Mouse (Mus musculus): ENCODE results near the gene Eif2d.

Eif2d gene

DNA sequence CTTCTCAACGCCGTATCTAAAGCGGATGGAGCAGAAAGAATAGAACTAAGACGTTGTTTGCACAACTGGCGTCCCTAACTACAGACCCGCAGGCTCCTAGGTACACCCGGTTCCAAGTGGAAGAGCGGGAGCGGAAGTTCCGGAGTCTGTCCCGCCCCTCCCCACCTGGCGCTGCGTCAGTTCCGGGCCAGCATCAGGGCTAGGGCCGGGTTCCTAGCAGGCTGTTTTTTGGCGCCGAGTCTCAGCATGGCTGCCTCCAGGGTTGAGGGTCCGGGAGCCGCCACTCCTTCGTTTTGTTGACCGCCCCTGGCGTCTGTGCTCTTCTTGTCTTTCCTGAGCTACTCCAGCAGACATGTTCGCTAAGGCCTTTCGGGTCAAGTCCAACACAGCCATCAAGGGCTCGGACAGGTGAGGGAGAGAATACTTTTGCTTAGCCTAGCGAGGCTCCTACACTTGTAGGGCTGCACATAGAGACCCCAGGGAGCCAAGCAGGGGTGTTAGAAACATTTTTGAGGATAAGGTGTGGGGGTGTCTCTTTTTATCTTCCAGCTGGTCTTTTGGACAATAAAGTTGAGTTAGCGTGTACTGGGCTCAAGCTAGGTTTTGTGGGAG is at the start of gene Eif2d:
Gene Eif2d, plus strand, starts transcription at position 164 of the 612 bp plus-strand sequence.
- no peaks in the 10 kb centered on the region for H3K36me3 ChIP-seq (ENCODE audit: control insufficient read depth, insufficient read depth, low read length, poor library complexity, severe bottlenecking)
- DNase-seq (ENCODE audit: low read depth, low spot score), result peak; percentile 79

DNA sequence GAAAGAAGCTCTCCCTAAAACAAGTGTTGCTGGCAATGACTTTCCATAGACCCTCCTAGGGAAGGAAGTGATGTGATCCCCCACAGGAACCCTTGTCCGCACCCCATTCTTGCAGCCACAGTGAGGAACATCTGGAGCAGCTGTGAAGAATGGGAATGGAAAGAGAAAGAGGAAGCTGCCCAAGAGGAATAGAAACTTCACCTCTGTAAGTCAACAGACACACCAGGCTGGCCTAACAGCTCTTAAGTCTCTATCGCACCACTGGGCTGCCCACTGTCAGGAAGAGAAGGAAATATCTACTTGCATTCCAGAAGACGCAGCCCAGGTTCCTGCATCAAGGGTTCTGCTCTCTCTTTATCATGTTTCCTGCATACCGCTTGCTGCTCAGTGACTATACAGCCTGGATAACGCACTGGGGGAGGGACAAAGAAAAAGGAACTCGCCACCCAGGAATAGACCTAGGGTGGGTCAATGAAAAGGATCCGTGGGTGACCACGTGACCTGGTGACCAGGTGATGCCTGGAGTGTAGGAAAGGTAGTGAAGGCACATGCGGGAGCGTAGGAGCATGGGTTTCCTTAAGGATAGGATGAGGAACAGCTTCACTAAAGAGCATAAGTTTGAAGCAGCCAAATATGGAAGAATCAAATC is 49.1 kb upstream of the Eif2d start:
- no peaks in the 10 kb centered on the region for H3K27me3 ChIP-seq (ENCODE audit: control insufficient read depth, insufficient read depth, low read length, poor library complexity, severe bottlenecking)
- H3K36me3 ChIP-seq (ENCODE audit: control insufficient read depth, insufficient read depth, low read length, poor library complexity, severe bottlenecking), result no peaks in the 10 kb centered on the region
- peak; percentile 80 for DNase-seq (ENCODE audit: low read depth, low spot score)

More for the DNA sequence above, at the start of gene Eif2d:
- no peaks in the 10 kb centered on the region for H3K27me3 ChIP-seq (ENCODE audit: control insufficient read depth, insufficient read depth, low read length, poor library complexity, severe bottlenecking)

DNA sequence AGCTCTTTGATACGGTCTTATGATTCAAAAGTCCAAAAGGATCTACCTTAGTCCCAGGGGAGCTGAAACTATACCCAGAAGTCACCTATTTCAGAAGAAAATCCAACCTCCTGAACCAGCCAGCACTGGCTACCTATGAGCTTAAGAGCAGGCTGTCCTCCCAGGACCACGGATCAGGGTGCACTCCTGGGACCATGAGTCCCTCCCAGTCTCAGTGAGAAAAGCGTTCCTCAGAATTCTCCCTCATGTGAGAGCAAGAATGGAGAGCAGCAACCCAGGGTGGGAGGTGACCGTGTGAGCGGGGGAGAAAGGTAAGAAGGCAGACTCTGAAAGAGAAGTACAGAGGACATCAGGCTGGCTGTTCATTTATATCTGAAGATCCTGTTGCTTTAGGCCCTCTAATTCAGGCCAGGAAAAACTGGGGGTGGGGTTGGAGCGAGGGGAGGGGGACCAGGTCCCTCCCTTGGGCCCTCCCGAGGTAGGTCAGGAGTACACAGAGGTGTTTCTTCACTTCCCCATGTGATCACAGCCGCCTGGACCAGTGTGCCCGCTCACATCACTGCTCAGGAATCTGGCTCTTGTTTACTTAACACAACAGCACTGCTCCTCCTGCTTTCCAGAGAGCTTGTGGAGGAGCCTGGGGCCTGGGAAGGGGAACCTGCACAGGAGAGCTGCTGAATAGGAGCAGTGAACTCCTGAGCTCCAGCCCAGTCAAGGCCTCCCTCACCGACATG is 45.2 kb upstream of the Eif2d start:
- no peaks in the 10 kb centered on the region for H3K27me3 ChIP-seq (ENCODE audit: control insufficient read depth, insufficient read depth, low read length, poor library complexity, severe bottlenecking)
- no peaks in the 10 kb centered on the region for H3K36me3 ChIP-seq (ENCODE audit: control insufficient read depth, insufficient read depth, low read length, poor library complexity, severe bottlenecking)
- DNase-seq (ENCODE audit: low read depth, low spot score), result no peak

DNA sequence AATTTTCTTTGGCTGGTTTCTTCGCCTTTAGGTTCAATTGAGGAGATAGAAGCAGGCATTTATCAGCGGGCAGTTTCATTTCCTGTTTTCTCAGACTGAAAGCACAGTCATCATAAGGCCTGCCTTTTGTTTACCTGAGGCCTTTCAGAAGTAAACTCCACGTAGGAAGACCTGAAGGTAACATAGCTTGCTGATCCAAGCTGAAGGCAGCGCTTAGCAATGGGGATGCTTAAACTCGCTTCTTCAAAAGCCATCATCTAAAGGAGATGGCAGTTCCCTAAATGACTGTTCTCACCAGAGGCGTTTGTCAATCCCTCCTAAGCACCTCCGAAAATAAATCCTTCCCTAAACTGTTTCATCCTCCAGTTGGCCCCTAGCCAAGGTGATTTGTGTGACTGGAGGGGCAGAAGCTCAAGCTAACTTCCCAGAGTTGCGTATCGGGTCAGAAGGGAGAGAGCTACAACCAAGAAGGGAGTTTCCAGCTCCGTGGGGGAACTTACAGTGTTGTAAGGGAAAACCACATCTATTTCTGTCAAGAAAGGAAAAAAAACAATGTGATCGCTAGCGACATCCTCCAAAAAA is 42.4 kb upstream of the Eif2d start:
- Histone ChIP-seq H3K36me3 (ENCODE audit: control insufficient read depth, insufficient read depth, low read length, poor library complexity, severe bottlenecking) (no peaks in the 10 kb centered on the region), H3K27me3 (ENCODE audit: control insufficient read depth, insufficient read depth, low read length, poor library complexity, severe bottlenecking) (no peaks in the 10 kb centered on the region)
- DNase-seq (ENCODE audit: low read depth, low spot score), result peak; percentile 84

DNA sequence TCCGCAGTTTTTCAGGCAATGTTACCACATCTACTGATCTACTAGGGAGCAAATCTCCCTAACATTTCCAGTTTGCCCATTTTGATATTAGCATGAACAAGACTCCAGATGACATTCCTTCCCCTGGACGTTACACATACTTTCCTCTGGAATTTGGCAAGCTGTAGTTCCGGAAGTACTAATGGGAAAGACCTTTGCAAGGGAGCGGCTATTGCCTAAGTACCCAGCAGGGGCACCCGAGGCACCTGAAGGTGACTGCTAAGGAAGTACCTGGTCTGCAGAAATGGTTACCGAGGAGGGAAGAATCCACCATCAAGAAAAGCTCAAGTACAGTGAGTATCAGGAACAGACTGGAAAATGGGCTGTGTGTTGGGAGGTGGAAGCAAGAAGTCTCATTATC is 40.4 kb upstream of the Eif2d start:
- H3K36me3 ChIP-seq (ENCODE audit: control insufficient read depth, insufficient read depth, low read length, poor library complexity, severe bottlenecking), result no peaks in the 10 kb centered on the region
- H3K27me3 ChIP-seq (ENCODE audit: control insufficient read depth, insufficient read depth, low read length, poor library complexity, severe bottlenecking), result no peaks in the 10 kb centered on the region
- DNase-seq (ENCODE audit: low read depth, low spot score), result peak; percentile 24

DNA sequence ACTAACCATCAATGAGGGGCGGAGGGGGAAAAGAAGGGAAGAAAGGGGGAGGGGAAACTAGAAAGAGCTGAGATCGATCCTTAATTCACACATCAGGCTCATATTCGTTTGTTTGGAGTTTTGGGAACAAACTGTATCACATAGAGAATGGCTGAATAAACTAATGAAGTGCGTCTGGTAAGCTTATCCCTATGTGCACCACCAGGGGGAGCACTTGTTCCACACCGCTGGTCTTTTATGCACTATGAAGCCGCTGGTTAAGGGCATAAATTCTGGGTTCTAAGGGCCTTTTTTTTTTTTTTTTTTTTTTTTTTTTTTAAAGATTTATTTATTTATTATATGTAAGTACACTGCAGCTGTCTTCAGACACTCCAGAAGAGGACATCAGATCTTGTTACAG is 37.0 kb upstream of the Eif2d start:
- DNase-seq (ENCODE audit: low read depth, low spot score), result peak; percentile 91
- H3K27me3 ChIP-seq (ENCODE audit: control insufficient read depth, insufficient read depth, low read length, poor library complexity, severe bottlenecking), result no peaks in the 10 kb centered on the region
- H3K36me3 ChIP-seq (ENCODE audit: control insufficient read depth, insufficient read depth, low read length, poor library complexity, severe bottlenecking), result no peaks in the 10 kb centered on the region

DNA sequence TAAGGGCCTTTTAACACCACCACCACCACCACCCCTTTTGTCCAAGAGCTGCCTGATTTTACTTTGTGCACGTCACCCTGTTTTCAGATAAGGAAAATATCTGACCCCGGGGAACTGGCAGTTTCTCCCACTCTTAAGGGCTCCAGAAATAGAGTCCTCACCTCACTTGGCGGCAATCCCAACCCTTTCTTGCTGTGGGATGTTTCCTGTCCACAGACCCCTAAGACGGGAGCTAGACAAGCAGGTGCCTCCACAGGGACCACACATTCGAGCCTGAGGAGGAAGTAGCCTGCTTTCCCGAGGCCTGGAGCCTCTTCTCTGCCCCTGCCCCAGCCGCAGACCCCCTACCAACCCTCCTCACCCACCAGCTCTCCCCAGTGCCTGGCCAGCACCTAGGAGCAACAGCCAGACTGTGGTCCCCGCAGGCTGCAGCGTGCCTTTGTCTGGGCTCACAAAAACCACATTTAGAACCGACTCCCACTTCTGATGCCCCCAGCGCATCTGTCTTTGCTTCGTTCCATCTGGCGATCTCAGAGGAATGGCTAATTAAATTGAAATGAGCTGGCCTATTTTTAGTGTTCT is 36.5 kb upstream of the Eif2d start:
- no peaks in the 10 kb centered on the region for H3K27me3 ChIP-seq (ENCODE audit: control insufficient read depth, insufficient read depth, low read length, poor library complexity, severe bottlenecking)
- H3K36me3 ChIP-seq (ENCODE audit: control insufficient read depth, insufficient read depth, low read length, poor library complexity, severe bottlenecking), result no peaks in the 10 kb centered on the region
- DNase-seq (ENCODE audit: low read depth, low spot score), result no peak

DNA sequence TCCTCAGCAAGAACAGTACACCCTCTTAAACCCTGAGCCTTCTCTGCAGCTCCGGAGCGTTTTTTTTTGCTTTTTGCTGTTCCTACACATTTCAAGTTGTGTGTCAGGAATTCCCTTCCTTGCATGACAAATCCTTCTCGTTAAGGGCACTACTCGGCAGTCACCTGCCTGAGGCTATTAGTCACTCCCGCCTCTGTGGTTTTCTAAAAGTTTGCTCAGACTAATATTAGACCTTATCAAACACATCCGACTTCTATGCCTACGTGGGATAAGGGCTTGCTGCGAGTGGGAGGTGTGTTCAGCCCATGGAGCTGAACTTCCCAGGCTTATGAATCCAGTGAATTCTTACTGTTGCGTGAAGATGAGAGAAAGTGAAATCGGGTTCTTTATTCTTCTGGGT is 34.5 kb upstream of the Eif2d start:
- Histone ChIP-seq H3K27me3 (ENCODE audit: control insufficient read depth, insufficient read depth, low read length, poor library complexity, severe bottlenecking) (no peaks in the 10 kb centered on the region), H3K36me3 (ENCODE audit: control insufficient read depth, insufficient read depth, low read length, poor library complexity, severe bottlenecking) (no peaks in the 10 kb centered on the region)
- no peak for DNase-seq (ENCODE audit: low read depth, low spot score)

DNA sequence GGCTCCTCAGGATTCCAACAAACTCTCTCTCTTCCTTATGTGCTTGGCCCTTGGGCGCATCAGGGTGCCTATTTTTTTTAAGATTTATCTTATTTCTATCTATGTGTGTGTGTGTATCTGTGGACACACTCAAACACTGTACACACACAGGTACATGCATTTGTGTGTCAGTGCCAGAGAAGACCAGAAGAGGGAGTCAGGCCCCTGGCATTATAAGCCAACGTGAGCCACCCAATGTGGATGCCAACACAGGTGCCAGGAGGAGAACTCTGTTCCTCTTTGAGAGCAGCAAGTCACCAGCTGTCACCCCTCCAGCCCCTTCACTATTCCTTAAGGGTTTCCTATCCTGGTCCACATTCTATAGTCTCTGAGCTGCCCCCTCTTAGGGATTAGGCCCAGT is 34.0 kb upstream of the Eif2d start:
- DNase-seq (ENCODE audit: low read depth, low spot score), result peak; percentile 85
- H3K27me3 ChIP-seq (ENCODE audit: control insufficient read depth, insufficient read depth, low read length, poor library complexity, severe bottlenecking), result no peaks in the 10 kb centered on the region
- H3K36me3 ChIP-seq (ENCODE audit: control insufficient read depth, insufficient read depth, low read length, poor library complexity, severe bottlenecking), result no peaks in the 10 kb centered on the region

DNA sequence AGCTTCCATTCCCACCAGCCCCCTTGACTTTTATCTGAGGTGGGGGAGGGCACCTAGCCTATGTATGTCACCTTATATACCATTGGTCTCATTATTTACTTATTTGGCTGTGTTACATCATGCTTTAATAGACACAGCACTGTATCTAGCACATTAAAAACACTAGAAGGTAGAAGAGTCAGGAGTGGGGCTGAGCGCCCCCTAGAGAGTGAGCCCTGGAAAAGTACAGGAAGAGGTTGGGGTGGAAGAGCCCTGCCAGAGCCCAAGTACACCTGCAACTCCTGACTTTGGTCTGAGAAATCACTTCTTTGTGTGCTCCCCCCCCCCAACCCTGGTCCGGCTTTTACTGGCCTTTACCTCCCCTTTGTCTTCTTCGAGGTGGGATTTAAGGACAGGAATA is 31.0 kb upstream of the Eif2d start:
- DNase-seq (ENCODE audit: low read depth, low spot score), result peak; percentile 61
- Histone ChIP-seq H3K36me3 (ENCODE audit: control insufficient read depth, insufficient read depth, low read length, poor library complexity, severe bottlenecking) (no peaks in the 10 kb centered on the region), H3K27me3 (ENCODE audit: control insufficient read depth, insufficient read depth, low read length, poor library complexity, severe bottlenecking) (no peaks in the 10 kb centered on the region)

DNA sequence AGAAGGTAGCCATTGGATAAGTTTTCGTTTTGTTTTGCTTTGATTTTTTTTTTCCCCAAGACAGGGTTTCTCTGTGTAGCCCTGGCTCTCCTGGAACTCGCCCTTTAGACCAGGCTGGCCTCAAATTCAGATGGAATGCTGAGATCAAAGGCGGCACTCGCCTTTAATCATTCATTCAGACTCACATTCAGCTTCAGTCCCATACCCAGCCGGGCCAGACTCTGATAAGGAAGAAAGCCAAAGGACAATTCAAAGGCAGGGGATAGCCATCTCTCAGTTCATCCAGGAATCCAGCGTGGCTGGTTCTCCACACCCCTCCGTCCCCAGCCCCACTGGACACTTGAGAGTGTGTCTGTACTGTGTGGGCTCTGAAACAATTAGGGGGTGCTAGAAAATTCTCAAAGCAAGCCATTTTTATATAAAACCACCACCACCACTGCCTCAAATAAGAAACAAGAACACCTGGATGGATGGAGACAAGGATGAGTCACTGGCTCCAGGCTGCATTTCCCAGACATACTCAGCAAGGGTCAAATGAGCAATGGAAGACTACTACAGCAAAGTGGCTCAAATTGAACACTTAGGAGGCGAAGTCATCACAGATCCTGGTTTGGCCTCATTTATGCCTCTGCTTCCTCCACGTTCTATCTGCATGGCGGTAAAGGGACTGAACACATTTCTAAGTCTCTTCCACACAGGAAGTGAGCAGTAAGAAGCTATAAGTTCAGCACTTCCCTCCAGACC is 29.3 kb upstream of the Eif2d start:
- Histone ChIP-seq H3K36me3 (ENCODE audit: control insufficient read depth, insufficient read depth, low read length, poor library complexity, severe bottlenecking) (no peaks in the 10 kb centered on the region), H3K27me3 (ENCODE audit: control insufficient read depth, insufficient read depth, low read length, poor library complexity, severe bottlenecking) (no peaks in the 10 kb centered on the region)
- DNase-seq (ENCODE audit: low read depth, low spot score), result no peak

DNA sequence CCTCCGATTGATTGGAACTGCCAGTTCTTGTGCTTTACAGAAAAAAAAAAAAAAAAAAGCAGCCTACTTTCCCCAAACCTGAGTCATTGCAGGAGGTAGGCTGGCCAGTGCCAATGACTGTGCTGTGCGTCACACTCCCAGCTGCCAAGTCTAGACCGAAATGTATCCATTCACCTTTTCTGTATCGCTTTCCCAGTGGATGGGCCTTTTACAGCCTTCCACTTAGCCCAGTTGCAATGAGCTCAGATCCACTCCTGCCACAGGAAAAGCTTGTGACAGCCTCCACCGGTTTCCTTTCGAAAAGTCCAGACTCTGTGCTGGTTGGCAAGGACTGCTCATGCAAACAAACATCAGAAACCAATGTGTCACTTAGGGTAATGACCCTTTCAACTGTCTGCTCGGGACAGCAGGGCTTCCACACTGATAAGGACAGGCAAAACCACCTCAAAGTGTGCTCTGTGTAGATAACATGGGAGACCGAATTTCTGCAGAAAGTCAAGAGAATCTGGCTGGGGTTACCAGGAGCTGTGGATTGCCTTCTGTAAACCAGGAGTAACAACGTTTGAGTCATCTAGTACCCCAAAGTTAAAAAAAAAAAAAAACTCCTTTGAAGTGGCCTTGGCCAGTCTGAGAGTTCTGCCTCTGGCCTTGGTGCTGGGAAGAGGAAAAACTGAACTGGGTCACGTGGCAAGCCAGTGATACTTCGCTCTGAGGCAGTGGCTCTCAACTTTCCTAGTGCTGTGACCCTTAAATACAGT is 26.8 kb upstream of the Eif2d start:
- Histone ChIP-seq H3K27me3 (ENCODE audit: control insufficient read depth, insufficient read depth, low read length, poor library complexity, severe bottlenecking) (no peaks in the 10 kb centered on the region), H3K36me3 (ENCODE audit: control insufficient read depth, insufficient read depth, low read length, poor library complexity, severe bottlenecking) (peaks cover 1% of the 10 kb centered on the region; the same call in 1 of the 2 replicates)
- no peak for DNase-seq (ENCODE audit: low read depth, low spot score)

DNA sequence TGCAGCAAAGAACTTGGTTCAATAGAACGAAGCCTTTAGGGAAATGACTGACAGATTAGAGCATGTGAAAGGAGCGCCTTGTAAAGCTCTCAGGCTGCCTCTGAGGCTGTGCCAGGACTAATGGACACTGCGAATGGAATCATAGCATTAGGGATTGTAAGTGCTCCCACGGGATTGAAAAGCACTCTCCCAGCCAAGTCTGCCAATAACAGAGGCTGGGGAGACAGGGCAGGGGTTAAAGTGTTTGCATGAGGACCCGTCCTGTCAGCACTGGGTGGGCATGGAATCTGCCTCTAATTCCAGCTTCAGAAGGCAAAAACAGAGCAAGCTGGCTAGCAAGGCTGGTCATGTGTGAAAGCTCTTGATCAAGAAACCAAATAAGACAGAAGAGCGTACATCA is 18.8 kb upstream of the Eif2d start:
- H3K27me3 ChIP-seq (ENCODE audit: control insufficient read depth, insufficient read depth, low read length, poor library complexity, severe bottlenecking), result no peaks in the 10 kb centered on the region
- peaks cover 1% of the 10 kb centered on the region; the same call in 1 of the 2 replicates for H3K36me3 ChIP-seq (ENCODE audit: control insufficient read depth, insufficient read depth, low read length, poor library complexity, severe bottlenecking)
- no peak for DNase-seq (ENCODE audit: low read depth, low spot score)
